29 mouse cellular contexts compared by ENCODE assay signal in the genomic region with DNA sequence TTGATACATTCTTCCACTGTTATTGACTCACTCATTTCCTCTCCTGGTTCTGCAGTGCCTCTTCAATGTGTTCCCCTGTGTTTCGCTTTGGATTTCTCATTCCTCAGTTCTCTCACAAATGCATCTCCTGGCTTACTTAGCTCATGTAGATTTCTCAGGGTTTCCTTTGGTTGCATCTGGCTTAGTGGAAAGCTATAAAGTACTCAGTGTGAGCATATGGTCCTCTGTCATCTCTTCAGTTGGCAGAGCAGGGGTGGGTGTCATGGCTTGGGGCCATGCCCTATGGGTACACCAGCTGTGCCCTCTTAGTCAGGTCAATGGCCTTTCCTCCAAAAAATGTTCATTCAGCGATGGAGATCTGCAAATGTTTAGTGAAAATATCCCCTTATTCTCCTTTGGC.
DNase-seq lines count a peak whose midpoint lies in the region; ATAC-seq lines count a peak whose summit lies in the region.
"Had no signal": no experiment of that assay in that cellular context is flagged by ENCODE, and none has a peak within 500 bp of the region (broad histone marks: within the 10 kb centered on the region; RNA-seq: fewer than 3 reads in every experiment).

No protein-coding gene starts in this region.

- H3K4me2 ChIP-seq in liver, embryonic 12.5 days: no peak overlapping the region
- no peak overlapping the region for H3K4me2 ChIP-seq in heart, embryonic 11.5 days
- H3K4me2 ChIP-seq: embryonic facial prominence, embryonic 15.5 days; forebrain, embryonic 12.5 days; limb, embryonic 15.5 days; midbrain, embryonic 11.5 days had no signal

- no peak overlapping the region for H3K27ac ChIP-seq in liver, embryonic 12.5 days
- H3K27ac ChIP-seq in heart, embryonic 11.5 days (ENCODE audit: low read depth, low read length): no peak overlapping the region
- H3K27ac ChIP-seq: embryonic facial prominence, embryonic 10.5 days; embryonic facial prominence, embryonic 15.5 days; forebrain, embryonic 12.5 days; gastrocnemius, adult 2 months; heart, adult 2 months; hindbrain, embryonic 10.5 days; kidney, postnatal 0 days; limb, embryonic 10.5 days; limb, embryonic 15.5 days; liver, embryonic 14.5 days had no signal

- no peak overlapping the region for H3K9ac ChIP-seq in liver, embryonic 12.5 days
- no peak overlapping the region for H3K9ac ChIP-seq in heart, embryonic 11.5 days (ENCODE audit: low read depth, low read length)
- H3K9ac ChIP-seq: embryonic facial prominence, embryonic 15.5 days; forebrain, embryonic 12.5 days; limb, embryonic 15.5 days; liver, embryonic 14.5 days had no signal

- no peaks in the 10 kb centered on the region for H3K36me3 ChIP-seq in liver, embryonic 12.5 days
- no peaks in the 10 kb centered on the region for H3K36me3 ChIP-seq in heart, embryonic 11.5 days (ENCODE audit: control insufficient read depth, insufficient read depth, low read length)
- H3K36me3 ChIP-seq: embryonic facial prominence, embryonic 10.5 days; embryonic facial prominence, embryonic 15.5 days; forebrain, embryonic 12.5 days; hindbrain, embryonic 10.5 days; limb, embryonic 10.5 days; limb, embryonic 15.5 days had no signal

- ATAC-seq in liver, embryonic 12.5 days: no peak
- ATAC-seq in heart, embryonic 11.5 days (replicated peaks; ENCODE audit: insufficient number of reproducible peaks, low FRiP score, low TSS enrichment): no peak
- ATAC-seq: CD4-positive, CD25-positive, alpha-beta regulatory T cell, adult 4 months; hindbrain, embryonic 16.5 days; midbrain, embryonic 16.5 days had no signal

- 53% methylated on average over 2 of the region's 2 CpGs for WGBS in liver, embryonic 12.5 days (ENCODE audit: insufficient replicate concordance)
- WGBS in heart, embryonic 11.5 days (ENCODE audit: insufficient replicate concordance): 87% methylated on average over 2 of the region's 2 CpGs

- no peaks in the 10 kb centered on the region for H3K4me1 ChIP-seq in liver, embryonic 12.5 days
- no peaks in the 10 kb centered on the region for H3K4me1 ChIP-seq in heart, embryonic 11.5 days (ENCODE audit: control insufficient read depth, insufficient read depth, low read length)
- H3K4me1 ChIP-seq: embryonic facial prominence, embryonic 15.5 days; forebrain, embryonic 12.5 days; hindbrain, embryonic 10.5 days; limb, embryonic 15.5 days had no signal

- H3K9me3 ChIP-seq in liver, embryonic 12.5 days (replicated peaks): no peaks in the 10 kb centered on the region
- H3K9me3 ChIP-seq in heart, embryonic 11.5 days (replicated peaks; ENCODE audit: control insufficient read depth, low read length): no peaks in the 10 kb centered on the region
- H3K9me3 ChIP-seq: embryonic facial prominence, embryonic 10.5 days; embryonic facial prominence, embryonic 15.5 days; forebrain, embryonic 12.5 days; hindbrain, embryonic 10.5 days; limb, embryonic 10.5 days; limb, embryonic 15.5 days had no signal

- no peaks in the 10 kb centered on the region for H3K27me3 ChIP-seq in liver, embryonic 12.5 days (replicated peaks)
- no peaks in the 10 kb centered on the region for H3K27me3 ChIP-seq in heart, embryonic 11.5 days (ENCODE audit: control insufficient read depth, insufficient read depth, low read length)
- H3K27me3 ChIP-seq: embryonic facial prominence, embryonic 15.5 days; forebrain, embryonic 12.5 days; limb, embryonic 15.5 days had no signal

- DNase-seq in left cerebral cortex, postnatal 4 days: peak; percentile 46
- DNase-seq in left cerebral cortex, postnatal 36 days (ENCODE audit: low spot score in 2 of 2): no peak
- DNase-seq in cerebellum, adult 11-12 months: peak; percentile 72
- DNase-seq in cerebellum, adult 9-11 months: peak; percentile 74
- no peak for DNase-seq in lung, postnatal 36 days
- DNase-seq: adrenal gland, postnatal 25 days; gastrocnemius, adult 2 months; gastrocnemius, postnatal 36 days; heart, adult 2 months; heart, postnatal 14 days; kidney, adult 2 months; kidney, postnatal 4 days; lung, adult 2 months; lung, postnatal 10 days; right cerebral cortex, adult 18-20 months had no signal

- intact Hi-C loops in left cerebral cortex, postnatal 4 days (cut with DNase I): no loop called here
- intact Hi-C loops in left cerebral cortex, postnatal 36 days (cut with DNase I): no loop called here

- H3K4me3 ChIP-seq in liver, embryonic 12.5 days: no peak overlapping the region
- H3K4me3 ChIP-seq in heart, embryonic 11.5 days (ENCODE audit: low read depth, low read length): no peak overlapping the region
- H3K4me3 ChIP-seq: embryonic facial prominence, embryonic 10.5 days; embryonic facial prominence, embryonic 15.5 days; forebrain, embryonic 12.5 days; gastrocnemius, adult 2 months; heart, adult 2 months; hindbrain, embryonic 10.5 days; limb, embryonic 10.5 days; limb, embryonic 15.5 days had no signal

Comparison
In these comparisons a context has a peak if more than half of its experiments do, and no peak if none do; other contexts are left out.
1. DNase-seq: peak in left cerebral cortex, postnatal 4 days (single experiment), cerebellum, adult 11-12 months (single experiment) and cerebellum, adult 9-11 months (single experiment); none in left cerebral cortex, postnatal 36 days (0 of 2) and lung, postnatal 36 days (single experiment).